In genomic region chr17:44105287-44106138, GRCm38 (mm10) we compare ENCODE assay signal across 8 mouse cellular contexts. TPM values are rescaled to one million over a fixed set of nuclear protein-coding genes. Genes with fewer than 3 reads are reported as not detected.
DNase-seq lines count a peak whose midpoint lies in the region; ATAC-seq and TF ChIP-seq lines count a peak whose summit lies in the region.

Gene Enpp4, minus strand, starts transcription at chr17:44105809.

- H3K27me3 ChIP-seq in lung, embryonic 15.5 days: no peaks in the 10 kb centered on the region

- H3K4me3 ChIP-seq in lung, embryonic 15.5 days: peak within 1 kb of the TSS; percentile 80
- peak within 1 kb of the TSS; percentile 71 for H3K4me3 ChIP-seq in olfactory bulb, adult 2 months (ENCODE audit: insufficient read depth, low read depth, low read length)

- no peaks in the 10 kb centered on the region for H3K9me3 ChIP-seq in lung, embryonic 15.5 days

- H3K4me2 ChIP-seq in lung, embryonic 15.5 days: peak within 1 kb of the TSS; percentile 96

- no peaks in the 10 kb centered on the region for H3K36me3 ChIP-seq in lung, embryonic 15.5 days

- peak within 1 kb of the TSS; percentile 66 for H3K9ac ChIP-seq in lung, embryonic 15.5 days

- DNase-seq in MN1 (ENCODE audit: low spot score): peak; percentile 97
- peak; percentile 83 for DNase-seq in cerebellum, adult 8-10 months
- peak; percentile 80 for DNase-seq in forelimb bud, embryonic 11.5 days (ENCODE audit: low read depth, low spot score)
- DNase-seq in heart, postnatal 4 days: peak; percentile 94
- peak; percentile 76 for DNase-seq in layer of hippocampus, adult 9-10 months (ENCODE audit: low spot score)
- peak; percentile 82 to 86 for DNase-seq in thymus, adult 18-20 months

- TF ChIP-seq POLR2A in olfactory bulb, adult 2 months (IDR thresholded peaks at IDR 0.05; ENCODE audit: insufficient read depth, low read depth, low read length): peak; percentile 63

- H3K4me1 ChIP-seq in lung, embryonic 15.5 days: 0 out of 2 replicates have a peak, but pooled peaks cover 6% of the 10 kb centered on the region
- H3K4me1 ChIP-seq in olfactory bulb, adult 2 months (ENCODE audit: control insufficient read depth, insufficient read depth, low read length): no peaks in the 10 kb centered on the region

- peak; percentile 98 for ATAC-seq in lung, embryonic 15.5 days (ENCODE audit: borderline replicate concordance, extremely low read depth, low FRiP score, low TSS enrichment)

- WGBS in lung, embryonic 15.5 days: under 1% methylated on average over 73 of the region's 76 CpGs
- under 1% methylated on average over 76 of the region's 76 CpGs for whole genome bisulfite sequencing in olfactory bulb, adult 2 months

- no peak for TF ChIP-seq CTCF in olfactory bulb, adult 2 months (IDR thresholded peaks at IDR 0.05; ENCODE audit: insufficient read depth, low read depth, low read length)

- H3K27ac ChIP-seq in lung, embryonic 15.5 days: peak within 1 kb of the TSS; percentile 55; the same call in 1 of the 2 replicates
- peak within 1 kb of the TSS; percentile 2; the same call in 1 of the 2 replicates for H3K27ac ChIP-seq in olfactory bulb, adult 2 months (ENCODE audit: insufficient read depth, low read depth, low read length)

RNA-seq across cellular contexts. Expression of gene Enpp4, which starts in this region (rescaled TPM):
- 10 to 100 TPM; 13.5 to 13.8 TPM for total RNA-seq in heart, postnatal 4 days (2021)
- 5.4 and 6.5 TPM in 2 replicates for polyA plus RNA-seq in lung, embryonic 15.5 days (2015; fragmentation: Nextera tagmentation; extraction: Ambion mirVana)
- not detected in 2 replicates for polyA plus RNA-seq in olfactory bulb, adult 2 months (2012; ENCODE audit: insufficient read depth, insufficient read length, low replicate concordance, missing spikeins)

Comparison
In these comparisons a context has a peak if more than half of its experiments do, and no peak if none do; other contexts are left out.
1. Peak in every context shown above with its lines: DNase-seq, ATAC-seq, H3K4me3 ChIP-seq and H3K27ac ChIP-seq.